8 mouse cellular contexts compared by ENCODE assay signal in genomic region chr9:40806440-40807288, GRCm38 (mm10). TPM values are rescaled to one million over a fixed set of nuclear protein-coding genes. Genes with fewer than 3 reads are reported as not detected.
A peak's percentile ranks its signal among the peaks of the same experiment; 100 is the strongest.
DNase-seq lines count a peak whose midpoint lies in the region; ATAC-seq and TF ChIP-seq lines count a peak whose summit lies in the region.

No protein-coding gene starts in this region.

- H3K9ac ChIP-seq in forebrain, embryonic 13.5 days = peak overlapping the region; percentile 22; the same call in 1 of the 2 replicates

- no peak overlapping the region for H3K4me3 ChIP-seq in forebrain, embryonic 13.5 days
- no peak overlapping the region for H3K4me3 ChIP-seq in kidney, adult 2 months (ENCODE audit: insufficient read depth, low read depth, low read length)

- TF ChIP-seq CTCF in kidney, adult 2 months (conservative IDR thresholded peaks at IDR 0.05; ENCODE audit: insufficient read depth, insufficient read length, low read depth, low read length) = no peak

- peaks cover 42% of the 10 kb centered on the region for H3K36me3 ChIP-seq in forebrain, embryonic 13.5 days (ENCODE audit: poor library complexity, severe bottlenecking)
- H3K36me3 ChIP-seq in kidney, adult 2 months (ENCODE audit: control insufficient read depth, insufficient read depth, low read length) = peaks cover 24% of the 10 kb centered on the region

- H3K4me2 ChIP-seq in forebrain, embryonic 13.5 days = no peak overlapping the region

- H3K27ac ChIP-seq in forebrain, embryonic 13.5 days = peak overlapping the region; percentile 76
- H3K27ac ChIP-seq in kidney, adult 2 months (ENCODE audit: insufficient read depth, low read depth, low read length) = peak overlapping the region; percentile 46

- DNase-seq in right cerebral cortex, postnatal 10 days (ENCODE audit: low spot score in 2 of 2) = peak; percentile 49 to 66
- no peak for DNase-seq in right cerebral cortex, adult 2 months (ENCODE audit: low spot score in 2 of 2)
- DNase-seq in brain, embryonic 18.5 days (ENCODE audit: low read depth, low spot score) = peak; percentile 69
- DNase-seq in kidney, adult 2 months = peak; percentile 85
- peak; percentile 36 for DNase-seq in testis, postnatal 14 days (ENCODE audit: low spot score)
- DNase-seq in layer of hippocampus, adult 9-10 months (ENCODE audit: low spot score) = no peak

- ATAC-seq in forebrain, embryonic 13.5 days = peak; percentile 33
- peak; percentile 36; the same call in 1 of the 2 replicates for ATAC-seq in megakaryocyte, adult 5-6 weeks (ENCODE audit: poor library complexity, severe bottlenecking)

- no peaks in the 10 kb centered on the region for H3K27me3 ChIP-seq in forebrain, embryonic 13.5 days
- H3K27me3 ChIP-seq in kidney, adult 2 months (replicated peaks; ENCODE audit: control insufficient read depth, insufficient read depth, low read length) = no peaks in the 10 kb centered on the region

- TF ChIP-seq POLR2A in kidney, adult 2 months (IDR thresholded peaks at IDR 0.05; ENCODE audit: low read depth, low read length) = peak; percentile 56

- WGBS in forebrain, embryonic 13.5 days = 21% methylated on average over 5 of the region's 5 CpGs
- WGBS in kidney, adult 2 months = 18% methylated on average over 5 of the region's 5 CpGs

- H3K9me3 ChIP-seq in forebrain, embryonic 13.5 days (replicated peaks) = no peaks in the 10 kb centered on the region

- H3K4me1 ChIP-seq in forebrain, embryonic 13.5 days = peaks cover 57% of the 10 kb centered on the region
- peaks cover 13% of the 10 kb centered on the region for H3K4me1 ChIP-seq in kidney, adult 2 months (ENCODE audit: control insufficient read depth, insufficient read depth, low read length)

RNA-seq across cellular contexts. Expression of gene Hspa8, which starts 5.9 kb away (rescaled TPM):
- 3,030 and 3,122 TPM in 2 replicates for polyA plus RNA-seq in forebrain, embryonic 13.5 days (2015; fragmentation: Nextera tagmentation; extraction: Ambion mirVana)
- polyA plus RNA-seq in kidney, adult 2 months (2012; rRNA removed) = 3,384 and 3,621 TPM in 2 replicates
- 2,454 and 2,467 TPM in 2 replicates for total RNA-seq in megakaryocyte, adult 5-6 weeks (2015)
- total RNA-seq in megakaryocyte, adult 5-6 weeks (2017) = 3,359 and 3,514 TPM in 2 replicates

Comparison
In these comparisons a context has a peak if more than half of its experiments do, and no peak if none do; other contexts are left out.
1. DNase-seq: peak in right cerebral cortex, postnatal 10 days (2 of 2), brain, embryonic 18.5 days (single experiment), kidney, adult 2 months (single experiment) and testis, postnatal 14 days (single experiment); none in right cerebral cortex, adult 2 months (0 of 2) and layer of hippocampus, adult 9-10 months (single experiment).